Mouse (Mus musculus) embryonic fibroblast, embryonic 13.5 days (primary cell): ENCODE measurements around the gene Laptm5.

Experiments used
- CTCF ChIP-seq: IDR thresholded peaks from 2 replicates; pipeline ENCODE4 v1.5.1; 2011; ENCODE audit warnings: mild to moderate bottlenecking, control low read depth, low read length, moderate library complexity, borderline replicate concordance; ENCODE audit not compliant: insufficient read depth
- POLR2A ChIP-seq: IDR thresholded peaks from 2 replicates; pipeline ENCODE4 v1.6.1; 2011; ENCODE audit warnings: low read depth, mild to moderate bottlenecking, control low read depth, low read length, moderate library complexity

GRCm38 (mm10) chr4:130915668-130916035 is 2.7 kb downstream of the Laptm5 start:
- no peak for TF ChIP-seq POLR2A
- no peak for TF ChIP-seq CTCF
